Mouse (Mus musculus): ENCODE measurements around the gene Sowaha. TPM values are rescaled to one million over a fixed set of nuclear protein-coding genes. Genes with fewer than 3 reads are reported as not detected.

Gene Sowaha
- polyA plus RNA-seq, 1 experiment = 13.9 TPM

DNA sequence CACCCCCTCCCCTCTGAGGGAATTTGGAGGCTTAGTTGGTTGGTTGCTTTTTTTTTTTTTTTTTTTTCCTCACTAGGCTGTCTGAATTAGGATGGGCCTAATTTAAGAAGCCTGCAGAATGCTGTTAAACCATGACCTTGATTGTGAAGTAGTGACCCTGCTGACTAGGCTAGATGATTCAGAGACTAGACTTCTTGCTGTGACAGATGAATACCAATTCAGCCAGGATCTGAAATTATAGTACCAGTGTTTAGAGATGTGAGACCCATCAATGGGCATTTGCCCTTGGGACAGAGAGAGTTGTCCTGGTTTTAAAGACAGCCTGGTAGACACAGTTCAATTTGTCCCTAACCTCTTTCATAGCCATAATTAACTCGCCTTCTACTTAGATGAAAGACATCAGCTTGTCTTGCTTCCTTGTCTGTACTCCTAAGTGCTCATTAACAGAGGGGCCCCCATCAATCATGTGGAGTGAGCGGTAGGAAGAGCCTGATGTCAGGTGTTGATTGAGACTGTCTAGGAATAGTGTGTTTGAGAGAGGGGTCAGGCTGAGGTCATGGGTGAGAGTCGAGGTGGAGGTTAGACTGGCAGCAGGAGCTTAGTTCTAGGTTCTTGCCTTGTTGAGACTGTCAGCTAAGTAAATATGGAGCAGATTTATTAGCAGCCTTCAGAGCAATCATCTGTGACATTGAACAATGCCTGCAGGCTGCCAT, 13.3 kb upstream of the Sowaha start:
- DNase-seq (ENCODE audit: low read depth in 1 of 2, low spot score in 2 of 2) = no peak
- H3K27ac ChIP-seq (ENCODE audit: insufficient read depth, low read length) = no peak overlapping the region
- TF ChIP-seq CTCF (IDR thresholded peaks at IDR 0.05; ENCODE audit: extremely low read depth, insufficient read depth, insufficient read length, insufficient replicate concordance) = no peak
- no peak for TF ChIP-seq POLR2A (IDR thresholded peaks at IDR 0.05; ENCODE audit: low read depth, low read length)
- H3K4me3 ChIP-seq (ENCODE audit: extremely low read depth, insufficient read depth, insufficient read length) = no peak overlapping the region
- H3K36me3 ChIP-seq (ENCODE audit: control insufficient read depth, insufficient read depth, low read length) = no peaks in the 10 kb centered on the region
- no peaks in the 10 kb centered on the region for H3K4me1 ChIP-seq (ENCODE audit: control insufficient read depth, insufficient read depth, insufficient read length)
- no peaks in the 10 kb centered on the region for H3K27me3 ChIP-seq (ENCODE audit: control insufficient read depth, insufficient read depth, low read length)
- 79% methylated on average over 3 of the region's 3 CpGs for WGBS

DNA sequence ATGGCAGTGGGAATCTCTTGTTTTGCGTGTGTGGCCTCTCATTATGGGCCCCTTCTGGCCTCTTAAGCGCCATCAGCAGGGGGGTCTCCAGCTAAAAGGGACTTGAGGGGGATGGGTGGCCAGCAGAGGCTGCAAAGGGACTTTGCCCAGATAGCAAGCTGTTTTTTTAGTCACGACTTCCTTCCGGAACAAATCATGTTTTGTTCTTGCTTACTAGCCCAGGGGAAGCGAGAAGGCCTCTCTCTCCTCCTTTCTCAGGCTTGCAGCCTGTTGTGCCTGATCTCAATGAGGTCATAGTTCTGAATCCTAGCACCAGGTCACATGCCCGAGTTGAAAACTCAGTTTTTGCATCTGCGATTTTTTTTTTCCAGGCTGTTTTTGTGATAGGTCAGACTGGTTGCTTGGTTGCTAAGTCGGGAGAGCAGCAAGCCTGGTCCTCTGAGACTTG, 11.9 kb upstream of the Sowaha start:
- 0 out of 2 replicates have a peak, but pooled peaks cover 2% of the 10 kb centered on the region for H3K27me3 ChIP-seq (ENCODE audit: control insufficient read depth, insufficient read depth, low read length)
- no peaks in the 10 kb centered on the region for H3K36me3 ChIP-seq (ENCODE audit: control insufficient read depth, insufficient read depth, low read length)
- no peaks in the 10 kb centered on the region for H3K4me1 ChIP-seq (ENCODE audit: control insufficient read depth, insufficient read depth, insufficient read length)
- H3K4me3 ChIP-seq (ENCODE audit: extremely low read depth, insufficient read depth, insufficient read length) = no peak overlapping the region
- H3K27ac ChIP-seq (ENCODE audit: insufficient read depth, low read length) = no peak overlapping the region
- whole genome bisulfite sequencing = 56% methylated on average over 8 of the region's 8 CpGs
- DNase-seq (ENCODE audit: low read depth in 1 of 2, low spot score in 2 of 2) = no peak
- TF ChIP-seq CTCF (IDR thresholded peaks at IDR 0.05; ENCODE audit: extremely low read depth, insufficient read depth, insufficient read length, insufficient replicate concordance) = no peak
- no peak for TF ChIP-seq POLR2A (IDR thresholded peaks at IDR 0.05; ENCODE audit: low read depth, low read length)

DNA sequence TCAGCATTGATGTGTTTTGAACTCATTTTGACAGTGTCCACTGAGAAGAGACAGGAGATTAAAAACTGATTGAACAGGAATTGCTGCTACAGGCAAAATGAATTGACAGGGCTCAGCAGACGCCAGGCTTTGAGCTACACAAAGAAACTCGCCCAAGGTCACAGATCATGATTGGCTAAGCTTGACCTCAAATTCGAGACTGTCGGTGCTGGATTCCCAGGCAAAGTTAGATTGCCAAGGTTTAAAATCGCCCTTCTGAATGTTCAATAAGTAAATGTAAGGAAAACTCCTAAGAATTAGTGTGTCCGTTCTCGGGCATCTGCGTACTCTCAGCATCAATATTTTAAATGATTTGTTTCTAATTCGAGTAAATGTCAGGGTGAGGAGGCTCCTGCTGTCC, 9.3 kb upstream of the Sowaha start:
- no peak for TF ChIP-seq CTCF (IDR thresholded peaks at IDR 0.05; ENCODE audit: extremely low read depth, insufficient read depth, insufficient read length, insufficient replicate concordance)
- no peak for TF ChIP-seq POLR2A (IDR thresholded peaks at IDR 0.05; ENCODE audit: low read depth, low read length)
- no peaks in the 10 kb centered on the region for H3K4me1 ChIP-seq (ENCODE audit: control insufficient read depth, insufficient read depth, insufficient read length)
- H3K27ac ChIP-seq (ENCODE audit: insufficient read depth, low read length) = no peak overlapping the region
- H3K36me3 ChIP-seq (ENCODE audit: control insufficient read depth, insufficient read depth, low read length) = no peaks in the 10 kb centered on the region
- WGBS = 92% methylated on average over 9 of the region's 9 CpGs
- no peak overlapping the region for H3K4me3 ChIP-seq (ENCODE audit: extremely low read depth, insufficient read depth, insufficient read length)
- no peak for DNase-seq (ENCODE audit: low read depth in 1 of 2, low spot score in 2 of 2)
- peaks cover 2% of the 10 kb centered on the region; the same call in 1 of the 2 replicates for H3K27me3 ChIP-seq (ENCODE audit: control insufficient read depth, insufficient read depth, low read length)

DNA sequence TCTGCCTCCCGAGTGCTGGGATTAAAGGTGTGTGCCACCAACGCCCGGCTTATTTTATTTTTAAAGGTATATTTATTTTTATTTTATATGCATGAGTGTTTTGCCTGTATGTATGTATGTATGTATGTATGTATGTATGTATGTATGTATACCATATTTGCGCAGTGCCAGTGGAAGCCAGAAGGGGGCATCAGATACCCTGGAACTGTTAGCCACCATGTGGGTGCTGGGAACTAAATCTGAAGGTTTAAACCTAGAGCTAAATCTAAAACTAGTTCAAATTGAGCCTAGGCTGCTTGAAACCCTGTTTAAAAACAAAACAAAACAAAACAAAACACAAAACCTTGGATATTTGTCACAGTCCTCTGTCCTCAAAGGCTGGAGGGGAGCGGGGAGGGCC, 8.9 kb upstream of the Sowaha start:
- WGBS = 94% methylated on average over 5 of the region's 5 CpGs
- H3K36me3 ChIP-seq (ENCODE audit: control insufficient read depth, insufficient read depth, low read length) = no peaks in the 10 kb centered on the region
- H3K4me1 ChIP-seq (ENCODE audit: control insufficient read depth, insufficient read depth, insufficient read length) = no peaks in the 10 kb centered on the region
- no peak overlapping the region for H3K27ac ChIP-seq (ENCODE audit: insufficient read depth, low read length)
- no peak for DNase-seq (ENCODE audit: low read depth in 1 of 2, low spot score in 2 of 2)
- peaks cover 2% of the 10 kb centered on the region; the same call in 1 of the 2 replicates for H3K27me3 ChIP-seq (ENCODE audit: control insufficient read depth, insufficient read depth, low read length)
- no peak for TF ChIP-seq POLR2A (IDR thresholded peaks at IDR 0.05; ENCODE audit: low read depth, low read length)
- TF ChIP-seq CTCF (IDR thresholded peaks at IDR 0.05; ENCODE audit: extremely low read depth, insufficient read depth, insufficient read length, insufficient replicate concordance) = no peak
- no peak overlapping the region for H3K4me3 ChIP-seq (ENCODE audit: extremely low read depth, insufficient read depth, insufficient read length)

DNA sequence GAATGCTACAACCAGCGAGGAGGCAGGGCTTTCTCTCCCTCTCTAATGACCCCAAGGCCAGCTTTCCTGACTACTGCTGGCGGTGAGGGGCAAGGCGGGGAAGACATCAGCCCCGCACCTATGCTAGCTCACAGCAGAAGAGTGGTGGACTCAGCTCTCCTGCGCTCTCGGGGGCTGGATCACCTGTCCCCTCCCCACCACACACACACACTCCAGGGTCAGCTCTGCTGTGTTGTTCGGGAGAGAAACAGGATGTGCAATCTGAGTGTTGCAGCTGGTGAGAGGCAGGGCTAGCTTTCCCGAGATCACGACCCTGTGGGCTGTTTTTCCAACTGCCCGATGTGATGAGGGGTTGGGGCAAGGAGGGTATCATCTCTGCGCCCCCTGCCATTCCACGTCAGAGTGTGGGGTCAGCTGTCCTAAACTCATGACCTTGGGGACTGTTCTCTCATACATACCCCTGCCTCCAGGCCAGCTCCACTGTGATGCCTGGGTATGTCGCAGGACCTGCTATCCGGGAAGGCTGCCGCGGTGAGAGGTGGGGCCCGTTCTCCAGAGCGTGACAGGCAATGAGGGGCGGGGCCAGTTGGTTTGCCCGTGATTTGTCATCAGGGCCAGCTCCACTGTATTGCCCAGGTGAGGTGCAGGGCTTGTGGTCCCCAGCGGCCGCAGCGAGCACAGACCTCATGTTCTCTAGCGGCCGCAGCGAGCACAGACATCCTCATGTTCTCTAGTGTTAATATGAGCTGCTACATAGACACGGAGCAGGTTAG, 6.9 kb upstream of the Sowaha start:
- Histone ChIP-seq H3K27ac (ENCODE audit: insufficient read depth, low read length) (no peak overlapping the region), H3K4me3 (ENCODE audit: extremely low read depth, insufficient read depth, insufficient read length) (no peak overlapping the region), H3K4me1 (ENCODE audit: control insufficient read depth, insufficient read depth, insufficient read length) (no peaks in the 10 kb centered on the region), H3K36me3 (ENCODE audit: control insufficient read depth, insufficient read depth, low read length) (no peaks in the 10 kb centered on the region), H3K27me3 (ENCODE audit: control insufficient read depth, insufficient read depth, low read length) (peaks cover 2% of the 10 kb centered on the region; the same call in 1 of the 2 replicates)
- WGBS = 21% methylated on average over 27 of the region's 27 CpGs
- no peak for TF ChIP-seq CTCF (IDR thresholded peaks at IDR 0.05; ENCODE audit: extremely low read depth, insufficient read depth, insufficient read length, insufficient replicate concordance)
- no peak for TF ChIP-seq POLR2A (IDR thresholded peaks at IDR 0.05; ENCODE audit: low read depth, low read length)
- DNase-seq (ENCODE audit: low read depth in 1 of 2, low spot score in 2 of 2) = peak in 1 of 2 experiments; percentile 8

DNA sequence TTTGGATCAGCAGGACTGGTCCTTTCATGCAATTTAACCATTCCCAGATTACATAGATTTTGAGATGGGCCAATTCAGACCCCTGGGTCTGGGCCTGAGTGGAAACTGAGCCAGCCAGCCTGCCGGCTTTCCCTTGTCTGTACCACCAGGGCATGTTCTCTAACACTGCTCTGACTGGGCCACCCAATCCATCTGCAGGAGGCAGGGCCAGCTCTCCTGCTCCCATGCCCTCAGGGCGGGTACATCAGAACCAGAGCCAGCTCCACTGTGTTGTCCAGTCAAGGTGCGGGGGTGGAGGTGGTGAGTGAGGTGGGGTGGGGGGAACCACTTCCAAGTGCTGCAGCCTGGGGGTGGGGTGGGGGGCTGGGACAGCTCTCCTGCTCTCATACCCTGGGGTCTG, 6.3 kb upstream of the Sowaha start:
- peaks cover 2% of the 10 kb centered on the region; the same call in 1 of the 2 replicates for H3K27me3 ChIP-seq (ENCODE audit: control insufficient read depth, insufficient read depth, low read length)
- H3K4me3 ChIP-seq (ENCODE audit: extremely low read depth, insufficient read depth, insufficient read length) = no peak overlapping the region
- no peaks in the 10 kb centered on the region for H3K36me3 ChIP-seq (ENCODE audit: control insufficient read depth, insufficient read depth, low read length)
- TF ChIP-seq POLR2A (IDR thresholded peaks at IDR 0.05; ENCODE audit: low read depth, low read length) = no peak
- TF ChIP-seq CTCF (IDR thresholded peaks at IDR 0.05; ENCODE audit: extremely low read depth, insufficient read depth, insufficient read length, insufficient replicate concordance) = no peak
- no peak overlapping the region for H3K27ac ChIP-seq (ENCODE audit: insufficient read depth, low read length)
- no peaks in the 10 kb centered on the region for H3K4me1 ChIP-seq (ENCODE audit: control insufficient read depth, insufficient read depth, insufficient read length)
- DNase-seq (ENCODE audit: low read depth in 1 of 2, low spot score in 2 of 2) = no peak
- WGBS = 92% methylated on average over 3 of the region's 3 CpGs

All from spleen, adult 2 months (tissue).